Mouse (Mus musculus): ENCODE results near the gene Alox5.

Alox5 gene

DNA sequence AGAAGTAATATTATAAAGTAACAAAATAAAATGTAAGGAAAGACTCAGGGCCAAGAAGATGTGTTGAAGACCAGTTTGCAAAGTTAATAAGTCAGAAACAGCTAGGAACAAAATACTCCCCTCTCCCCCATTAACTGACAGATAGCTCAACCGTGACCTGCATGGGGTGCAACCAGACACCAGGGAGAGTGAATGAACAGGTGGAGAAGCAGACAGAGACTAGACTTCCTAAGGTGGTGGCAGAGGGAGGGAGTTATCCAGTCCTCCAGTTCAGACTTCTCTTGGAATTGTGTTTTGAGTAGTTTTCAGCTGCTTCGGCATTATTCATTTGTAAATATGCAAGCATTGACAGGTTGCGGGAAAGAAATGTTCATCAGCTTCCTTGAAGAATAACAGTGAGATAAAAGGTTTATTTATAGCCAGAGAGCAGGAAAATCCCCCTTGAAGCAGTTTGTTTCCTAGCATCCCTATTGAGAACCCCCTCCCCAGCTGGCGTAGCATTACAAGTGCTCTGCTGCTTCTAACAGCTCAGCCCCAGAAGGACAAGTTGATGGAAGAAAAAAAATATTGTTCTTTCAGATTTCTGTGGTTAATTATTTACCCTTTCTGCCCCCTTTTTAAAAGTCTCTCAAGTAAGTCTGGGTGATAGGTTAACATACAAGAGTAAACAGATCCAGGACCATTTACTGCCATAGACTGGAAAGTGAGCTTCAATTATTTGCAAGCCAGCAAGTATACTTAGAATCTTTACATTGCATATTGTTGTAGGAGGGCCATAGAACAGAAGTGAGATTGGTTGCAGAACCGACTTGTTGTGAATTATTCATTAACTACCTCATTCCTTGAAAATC lies 75.6 kb downstream of the Alox5 start:
- no peak for DNase-seq (ENCODE audit: low read depth, low spot score)

DNA sequence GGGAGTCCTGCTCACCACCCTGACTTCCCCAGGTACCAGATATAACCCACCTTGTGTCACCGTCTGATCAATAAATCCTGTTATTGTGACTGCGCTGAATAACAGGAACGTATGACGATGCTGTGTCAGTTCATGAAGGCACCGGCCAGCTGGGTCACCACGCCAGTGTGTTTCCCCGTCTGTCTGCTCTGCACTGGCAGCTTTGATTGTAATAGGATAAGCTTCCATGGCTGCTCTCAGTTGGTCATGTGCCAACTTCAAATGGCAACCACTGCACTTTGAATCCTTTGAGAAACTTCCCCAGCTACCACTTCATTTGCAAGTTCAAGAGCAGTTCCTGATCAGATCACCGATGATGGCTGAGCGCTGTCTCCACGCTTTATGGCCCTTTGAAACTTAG lies 77.4 kb downstream of the Alox5 start:
- no peak for DNase-seq (ENCODE audit: low read depth, low spot score)

DNA sequence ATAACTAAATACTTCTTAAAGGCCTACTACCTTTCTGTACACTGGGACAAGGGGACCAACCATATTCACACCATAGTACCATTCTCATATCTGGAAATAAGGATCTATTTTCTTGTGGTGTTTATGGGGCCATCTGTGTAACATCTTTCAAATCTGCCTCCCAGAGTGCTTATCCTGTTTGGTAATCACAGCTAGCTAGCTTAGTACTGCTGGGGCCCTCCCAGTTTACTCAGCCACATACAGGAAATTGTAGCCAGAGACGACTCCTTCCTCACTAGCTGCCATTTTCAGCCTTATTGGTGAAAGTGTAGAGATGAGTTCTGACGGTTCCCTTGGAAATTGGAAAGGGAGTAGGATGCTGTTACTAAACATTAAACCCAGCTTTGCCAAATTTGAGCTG lies 79.4 kb downstream of the Alox5 start:
- DNase-seq (ENCODE audit: low read depth, low spot score): no peak

DNA sequence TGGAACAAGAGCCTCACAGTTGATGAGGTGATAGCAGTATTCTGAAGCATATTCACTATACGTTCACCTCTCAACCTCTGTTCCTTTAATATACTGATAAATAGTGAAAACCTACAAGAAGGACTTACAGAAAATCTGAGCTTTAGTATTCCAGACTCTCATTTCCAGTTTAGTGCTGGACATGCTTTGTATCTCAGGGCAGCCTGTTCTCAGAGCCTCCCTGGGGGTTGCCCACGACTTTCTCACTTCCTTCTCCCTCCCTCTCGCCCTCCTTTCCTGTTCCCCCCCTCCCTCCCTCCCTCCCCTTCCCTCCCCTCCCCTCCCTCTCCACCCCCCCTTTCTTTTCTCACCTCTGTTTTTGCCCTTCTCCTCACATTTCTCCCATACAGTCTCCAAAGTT lies 80.8 kb downstream of the Alox5 start:
- DNase-seq (ENCODE audit: low read depth, low spot score): no peak

DNA sequence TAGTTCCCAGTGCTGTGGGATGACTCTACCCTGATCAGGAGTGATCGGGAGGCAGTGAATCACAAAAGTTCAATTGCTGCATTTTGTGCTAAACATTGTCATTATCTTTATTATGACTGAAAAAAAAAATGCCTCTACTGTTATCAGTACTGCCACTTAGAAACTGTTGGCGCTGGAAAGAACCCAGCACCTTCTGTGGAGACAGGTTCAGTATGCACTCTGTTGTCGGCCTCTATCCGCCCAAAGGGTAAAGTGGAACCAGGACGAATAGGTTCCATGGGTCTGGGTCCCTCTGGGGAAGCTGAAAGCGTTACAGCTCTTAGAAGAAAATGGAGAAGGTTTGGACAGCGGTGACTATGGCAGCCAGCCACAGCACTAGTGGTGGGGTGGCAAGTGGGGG lies 82.1 kb downstream of the Alox5 start:
- no peak for DNase-seq (ENCODE audit: low read depth, low spot score)

DNA sequence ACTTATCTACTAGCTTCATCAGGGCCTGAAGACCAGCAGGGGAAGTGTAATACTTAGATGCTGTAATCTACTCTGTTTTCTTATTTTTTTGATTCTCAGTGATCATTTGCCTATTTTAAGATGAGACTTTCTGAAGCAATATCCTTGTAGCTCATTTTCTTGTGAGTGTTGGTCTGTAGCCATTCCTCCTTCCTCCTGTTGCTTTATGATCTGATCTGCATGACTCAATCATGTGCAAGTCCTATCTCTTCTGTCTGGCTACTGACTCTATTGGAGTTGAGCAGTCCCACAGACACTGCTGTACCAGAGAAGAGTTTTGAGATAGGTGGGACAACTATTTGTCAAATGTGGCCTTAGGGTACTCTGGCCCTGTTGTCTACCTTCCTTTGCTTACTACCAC lies 86.4 kb downstream of the Alox5 start:
- DNase-seq (ENCODE audit: low read depth, low spot score): no peak

DNA sequence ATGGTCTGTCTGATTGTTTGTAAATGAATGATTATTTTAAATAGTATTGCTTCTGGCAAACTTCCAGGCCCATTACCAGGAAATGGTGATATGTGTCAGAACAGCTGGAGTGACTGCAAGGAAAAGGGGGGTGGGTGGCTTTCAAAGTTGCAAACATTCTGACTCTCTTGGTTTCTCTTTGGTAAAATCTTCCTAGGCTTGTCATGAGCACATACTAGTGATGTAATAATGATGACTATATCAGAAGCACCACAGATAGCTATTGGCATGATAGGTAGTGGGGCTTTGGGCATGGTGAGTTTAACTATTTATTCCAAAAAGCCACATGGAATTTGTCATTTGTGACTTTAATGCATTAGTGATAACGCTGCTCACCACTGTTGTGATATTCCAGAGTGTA lies 86.8 kb downstream of the Alox5 start:
- DNase-seq (ENCODE audit: low read depth, low spot score): no peak

DNA sequence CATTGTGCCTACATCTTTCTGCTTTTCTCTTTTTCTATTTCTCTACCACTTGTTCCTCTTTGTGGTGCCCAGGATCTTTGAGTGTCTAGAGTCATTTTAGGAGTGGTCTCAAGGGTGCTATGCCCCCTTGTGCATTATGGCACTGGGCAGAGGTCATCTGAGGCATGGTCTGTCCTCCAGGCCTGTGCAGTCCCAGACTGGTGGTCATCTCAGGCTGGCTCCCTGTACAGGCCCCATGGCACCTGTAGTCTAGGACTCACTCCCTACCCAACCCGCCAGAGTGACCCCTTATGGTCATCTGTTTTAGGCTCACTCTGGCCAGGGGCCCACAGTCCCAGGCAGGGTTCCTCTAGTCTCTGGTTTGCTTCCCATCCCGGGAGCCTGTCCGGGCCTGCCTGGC lies 89.5 kb downstream of the Alox5 start:
- DNase-seq (ENCODE audit: low read depth, low spot score): no peak

DNA sequence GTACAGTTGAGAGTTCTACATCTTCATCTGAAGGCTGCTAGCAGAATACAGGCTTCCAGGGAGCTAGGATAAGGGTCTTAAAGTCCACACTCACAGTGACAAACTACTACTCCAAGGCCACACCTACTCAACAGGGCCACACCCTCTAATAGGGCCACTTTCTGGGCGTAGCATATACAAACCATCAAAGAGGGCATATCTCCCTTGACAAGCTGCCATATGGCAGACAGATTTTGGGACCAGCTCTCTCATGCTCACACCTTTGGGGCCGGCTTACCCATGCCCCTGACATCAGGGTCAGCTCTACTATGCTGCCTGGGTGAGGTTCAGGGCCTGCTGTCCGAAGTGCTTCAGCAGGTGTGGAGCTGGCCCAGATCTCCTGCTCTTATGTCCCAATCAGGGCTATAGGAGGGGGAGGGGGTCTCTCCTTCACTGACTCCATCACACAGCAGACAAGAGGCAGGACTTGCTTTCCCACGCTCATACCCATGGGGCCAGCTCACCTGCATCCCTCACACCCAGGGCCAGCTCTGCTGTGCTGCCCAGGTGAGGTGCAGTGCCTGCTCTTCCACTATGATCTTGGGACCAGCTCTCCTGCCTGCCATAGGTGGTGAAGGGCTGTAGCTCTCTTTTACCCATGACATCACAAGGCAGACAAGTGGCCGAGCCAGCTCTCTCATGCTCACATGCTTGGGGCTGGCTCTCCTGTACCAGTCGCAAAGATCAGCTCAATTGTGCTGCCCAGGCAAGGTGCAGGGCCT lies 90.6 kb downstream of the Alox5 start:
- DNase-seq (ENCODE audit: low read depth, low spot score): no peak

DNA sequence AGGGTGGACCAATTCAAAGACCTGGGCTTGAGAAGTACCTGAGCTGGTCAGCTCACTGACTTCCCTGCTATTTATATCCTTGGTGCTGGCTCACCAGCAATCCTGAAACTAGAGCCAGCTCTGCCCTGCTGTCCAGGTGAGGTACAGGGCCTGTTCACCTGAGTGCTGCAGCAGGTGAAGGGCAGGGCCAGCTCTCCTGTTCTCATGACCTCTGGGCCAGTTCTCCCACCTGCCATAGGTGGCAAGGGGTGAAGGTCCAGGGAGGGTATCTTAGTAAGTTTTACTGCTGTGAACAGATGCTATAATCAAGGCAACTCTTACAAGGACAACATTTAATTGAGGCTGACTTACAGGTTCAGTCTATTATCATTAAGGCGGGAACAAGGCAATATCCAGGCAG lies 91.2 kb downstream of the Alox5 start:
- no peak for DNase-seq (ENCODE audit: low read depth, low spot score)

DNA sequence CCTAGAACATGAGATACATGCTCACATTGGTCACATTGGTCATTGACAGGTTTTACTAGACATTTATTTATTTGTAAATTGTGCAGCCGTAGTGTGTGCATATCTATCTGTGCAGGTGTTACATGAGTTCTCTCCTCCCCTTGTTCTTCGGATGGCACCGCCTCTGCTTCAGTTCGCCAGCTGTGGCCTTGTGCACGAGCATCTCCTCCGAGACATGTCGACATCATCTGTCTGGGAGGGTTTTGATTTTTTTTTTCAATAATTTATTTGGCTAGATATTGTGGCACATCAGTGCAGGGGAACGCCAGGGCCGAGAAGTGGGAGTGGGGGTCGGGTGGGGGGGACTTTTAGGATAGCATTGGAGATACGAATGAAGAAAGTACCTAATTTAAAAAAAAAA lies 93.0 kb downstream of the Alox5 start:
- no peak for DNase-seq (ENCODE audit: low read depth, low spot score)

DNA sequence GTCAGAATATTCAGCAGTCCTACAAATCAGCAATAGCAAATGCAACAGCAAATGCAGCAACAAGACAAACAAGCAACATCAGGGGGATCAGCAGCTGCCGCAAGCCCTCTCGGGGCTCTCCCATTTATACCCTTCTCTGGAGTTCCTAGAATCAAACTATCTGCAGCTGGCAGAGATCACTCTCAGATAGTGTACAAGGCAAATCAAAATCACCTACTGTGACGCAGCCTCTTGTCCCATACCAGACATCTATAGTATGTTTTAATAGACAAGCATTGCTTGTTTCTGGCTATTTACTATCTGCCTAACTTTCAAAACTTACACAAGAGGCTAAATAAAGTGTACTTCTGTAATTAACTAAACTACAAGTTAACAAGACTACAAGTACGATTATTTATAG lies 99.0 kb downstream of the Alox5 start:
- DNase-seq (ENCODE audit: low read depth, low spot score): no peak

DNA sequence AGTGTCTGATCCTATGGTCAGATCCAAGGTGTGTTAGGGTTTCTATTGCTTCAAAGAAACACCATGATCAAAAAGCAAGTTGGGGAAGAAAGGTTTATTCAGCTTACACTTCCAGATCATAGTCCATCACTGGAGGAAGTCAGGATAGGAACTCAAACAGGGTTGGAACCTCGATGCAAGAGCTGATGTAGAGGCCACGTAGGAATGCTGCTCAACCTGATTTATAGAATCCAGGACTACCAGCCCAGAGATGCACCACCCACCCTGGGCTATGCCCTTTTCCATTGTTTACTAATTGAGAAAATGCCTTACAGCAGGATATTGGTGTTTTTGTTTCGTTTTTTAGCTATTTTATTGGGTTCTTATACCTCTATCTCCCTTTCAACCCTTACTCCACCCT lies 99.5 kb downstream of the Alox5 start:
- no peak for DNase-seq (ENCODE audit: low read depth, low spot score)
